Mouse (Mus musculus) cortical plate, adult 2 months (tissue): Measurements from ENCODE around the gene Ruvbl2. TPM values are rescaled to one million over a fixed set of nuclear protein-coding genes. Genes with fewer than 3 reads are reported as not detected.
"Not testable (repeated sequence)": the region's sequence is repeated elsewhere in the genome, so short reads cannot be mapped to it uniquely, and the experiment has no call there.

Source experiments
- H3K27ac ChIP-seq: fragments of 200-500 bp; 2 replicates; pipeline ENCODE4 v1.5.1; 2012; ENCODE audit warnings: low read length, control low read depth, inconsistent platforms; ENCODE audit not compliant: insufficient read depth
- H3K4me1 ChIP-seq: fragments of 200-500 bp; 2 replicates; pipeline ENCODE4 v1.6.1; 2011; ENCODE audit warnings: low read length; ENCODE audit not compliant: control insufficient read depth, insufficient read depth
- H3K4me3 ChIP-seq: fragments of 200-500 bp; 2 replicates; pipeline ENCODE4 v1.5.1; 2011; ENCODE audit warnings: mild to moderate bottlenecking, low read length, control low read depth; ENCODE audit not compliant: insufficient read depth
- CTCF ChIP-seq: fragments of 200-500 bp; IDR thresholded peaks from 2 replicates; pipeline ENCODE4 v1.5.1; 2011; ENCODE audit warnings: mild to moderate bottlenecking, control low read depth, low read length; ENCODE audit not compliant: insufficient read depth; ENCODE audit errors: extremely low read depth
- POLR2A ChIP-seq: fragments of 200-500 bp; IDR thresholded peaks from 2 replicates; pipeline ENCODE4 v1.6.1; 2011; ENCODE audit warnings: mild to moderate bottlenecking, low read length, control low read depth; ENCODE audit not compliant: insufficient read depth; ENCODE audit errors: extremely low read depth
- polyA plus RNA-seq: library from polyadenylated mRNA; depleted of rRNA; stranded (reverse); fragments of >200 nt; gene quantifications from 2 replicates; pipeline ENCODE4 v1.2.3, GENCODE M21; 2012; rRNA removed

Gene Ruvbl2
- 41.7 and 47.4 TPM in 2 replicates for polyA plus RNA-seq

DNA sequence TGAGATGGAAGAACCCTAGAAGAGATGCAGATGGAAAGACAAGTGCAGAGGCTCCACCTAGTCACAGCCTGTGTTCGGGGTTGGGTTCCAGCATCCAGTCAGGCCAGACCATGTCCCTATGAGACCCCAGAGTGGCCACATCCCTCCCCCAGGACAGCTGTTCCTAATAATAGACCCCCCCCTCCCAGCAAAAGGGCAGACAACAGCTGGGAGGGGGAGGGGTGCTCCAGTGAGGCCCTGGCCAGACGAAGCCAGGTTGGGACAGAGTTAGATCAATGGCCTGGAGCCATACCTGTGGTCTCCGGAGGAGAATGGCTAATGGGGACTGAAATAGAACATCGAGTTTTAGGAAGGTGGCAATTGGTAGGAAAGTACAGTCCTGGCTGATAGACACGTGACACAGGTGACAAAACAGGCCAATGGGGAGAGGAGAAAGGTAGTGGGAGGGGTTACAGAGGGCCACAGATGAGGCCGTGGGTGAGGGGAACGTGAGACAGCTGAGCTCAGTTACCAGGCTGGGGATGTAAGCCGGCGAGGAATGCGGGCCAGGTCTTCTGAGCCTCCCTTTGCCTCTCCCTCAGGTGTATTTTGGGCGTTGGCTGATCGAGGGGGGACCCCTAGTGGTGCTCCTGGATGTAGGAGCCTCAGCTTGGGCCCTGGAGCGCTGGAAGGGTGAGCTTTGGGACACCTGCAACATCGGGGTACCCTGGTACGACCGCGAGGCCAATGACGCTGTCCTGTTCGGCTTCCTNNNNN, at the start of gene Ruvbl2:
Gene Ruvbl2 (minus strand): TSS at position 576 of the 756 bp plus-strand sequence.
- Histone ChIP-seq H3K27ac (no peak within 1 kb of the TSS), H3K4me1 (peaks cover 2% of the 10 kb centered on the region), H3K4me3 (peak within 1 kb of the TSS; percentile 10; the same call in 1 of the 2 replicates)
- TF ChIP-seq POLR2A (peak; percentile 35; the same call in 1 of the 2 replicates), CTCF (0 out of 2 replicates have a peak, but pooled peaks have one; percentile 12)

DNA sequence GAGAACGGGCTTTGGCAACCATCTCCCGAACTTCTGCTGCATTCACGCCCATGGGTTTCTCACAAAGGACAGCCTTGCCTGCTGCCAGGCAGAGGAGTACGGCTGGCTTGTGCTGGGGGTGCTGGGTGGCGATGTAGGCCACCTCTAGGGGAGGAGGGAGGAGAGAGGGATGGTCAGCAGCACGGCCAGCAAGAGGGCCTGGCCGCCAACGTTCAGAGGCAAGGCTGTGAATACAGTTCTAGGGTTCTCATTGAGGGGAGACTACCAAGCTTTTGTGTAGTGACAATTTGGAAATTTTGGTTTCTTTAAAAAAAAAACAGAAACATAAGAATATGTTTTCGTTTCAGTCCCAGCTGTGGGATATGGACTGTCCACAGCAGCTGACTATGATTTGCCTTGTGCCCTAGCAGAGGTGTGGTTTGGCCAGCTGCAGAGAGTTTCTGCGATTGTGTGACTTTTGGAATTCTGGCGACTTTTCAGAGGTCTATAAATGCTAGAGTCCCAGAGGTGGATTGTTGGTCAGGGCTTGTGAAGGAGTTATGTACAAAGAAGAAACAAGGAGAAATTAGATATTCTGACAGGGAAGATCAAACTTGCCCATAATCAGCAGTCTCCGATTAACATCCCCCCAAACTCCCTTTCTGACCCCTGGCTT, 49.0 kb upstream of the Ruvbl2 start, which contains the start of gene Gm45808:
Gene Gm45808 (minus strand): TSS at position 51 of the 655 bp plus-strand sequence.
- Histone ChIP-seq H3K4me1 (no peaks in the 10 kb centered on the region; the same call in 1 of the 2 replicates), H3K27ac (no peak within 1 kb of the TSS), H3K4me3 (no peak within 1 kb of the TSS)
- TF ChIP-seq CTCF (no peak), POLR2A (no peak)

DNA sequence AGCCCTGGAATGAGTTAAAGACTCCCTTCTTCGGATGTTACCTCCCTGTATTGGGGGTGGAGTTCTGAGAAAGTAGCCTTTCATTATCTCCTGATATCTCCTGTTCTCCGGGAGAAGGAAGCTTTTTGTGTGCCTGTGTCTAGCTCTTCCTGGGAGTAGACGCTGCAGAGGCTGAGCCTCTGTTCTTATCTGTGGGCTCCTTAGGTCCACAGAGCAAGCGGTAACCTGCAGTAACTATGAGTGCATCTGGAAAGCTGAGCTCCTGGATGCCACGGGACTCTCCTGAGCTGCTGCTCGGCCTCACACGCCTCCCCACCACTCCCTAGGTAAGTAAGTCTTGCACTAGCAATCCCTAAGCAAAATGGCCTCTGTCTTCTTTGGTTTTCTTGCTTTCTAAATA, 48.3 kb upstream of the Ruvbl2 start:
- H3K27ac ChIP-seq: no peak overlapping the region
- no peaks in the 10 kb centered on the region; the same call in 1 of the 2 replicates for H3K4me1 ChIP-seq
- TF ChIP-seq CTCF (no peak), POLR2A (no peak)
- no peak overlapping the region for H3K4me3 ChIP-seq

DNA sequence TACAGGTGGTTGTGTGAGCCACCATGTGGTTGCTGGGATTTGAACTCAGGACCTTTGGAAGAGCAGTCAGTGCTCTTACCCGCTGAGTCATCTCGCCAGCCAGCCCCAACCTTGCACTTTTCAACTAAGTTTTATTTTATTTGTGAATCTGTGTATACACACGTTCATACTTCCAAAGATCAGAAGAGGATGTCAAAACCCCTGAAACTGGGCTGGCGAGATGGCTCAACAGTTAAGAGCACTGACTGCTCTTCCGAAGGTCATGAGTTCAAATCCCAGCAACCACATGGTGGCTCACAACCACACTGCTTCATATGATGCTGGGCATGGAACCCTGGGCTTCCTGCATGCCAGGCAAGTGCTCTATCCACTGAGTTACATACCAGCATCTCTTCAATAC, 47.1 kb upstream of the Ruvbl2 start:
- not testable (repeated sequence) for H3K27ac ChIP-seq, H3K4me3 ChIP-seq, H3K4me1 ChIP-seq

DNA sequence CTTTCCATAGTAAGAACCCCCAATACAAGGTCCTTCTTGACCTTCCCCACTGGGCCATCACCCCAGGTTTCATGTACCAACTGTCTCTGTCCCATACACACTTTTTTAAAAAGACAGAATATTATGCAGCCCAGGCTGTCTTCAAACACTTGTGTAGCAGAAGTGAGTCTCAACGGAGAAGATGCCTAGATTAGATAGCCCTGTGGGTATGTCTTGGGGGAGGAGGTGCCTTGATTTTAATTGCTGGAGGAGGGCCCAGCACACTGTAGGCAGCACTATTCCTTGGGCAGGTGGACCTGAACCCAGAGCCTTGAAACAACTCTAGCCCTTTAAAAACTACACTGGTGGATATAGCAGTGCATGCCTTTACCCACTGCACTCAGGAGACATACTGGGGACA, 44.3 kb upstream of the Ruvbl2 start:
- Histone ChIP-seq H3K27ac (no peak overlapping the region), H3K4me3 (no peak overlapping the region), H3K4me1 (no peaks in the 10 kb centered on the region)
- no peak for TF ChIP-seq CTCF
- TF ChIP-seq POLR2A: no peak

DNA sequence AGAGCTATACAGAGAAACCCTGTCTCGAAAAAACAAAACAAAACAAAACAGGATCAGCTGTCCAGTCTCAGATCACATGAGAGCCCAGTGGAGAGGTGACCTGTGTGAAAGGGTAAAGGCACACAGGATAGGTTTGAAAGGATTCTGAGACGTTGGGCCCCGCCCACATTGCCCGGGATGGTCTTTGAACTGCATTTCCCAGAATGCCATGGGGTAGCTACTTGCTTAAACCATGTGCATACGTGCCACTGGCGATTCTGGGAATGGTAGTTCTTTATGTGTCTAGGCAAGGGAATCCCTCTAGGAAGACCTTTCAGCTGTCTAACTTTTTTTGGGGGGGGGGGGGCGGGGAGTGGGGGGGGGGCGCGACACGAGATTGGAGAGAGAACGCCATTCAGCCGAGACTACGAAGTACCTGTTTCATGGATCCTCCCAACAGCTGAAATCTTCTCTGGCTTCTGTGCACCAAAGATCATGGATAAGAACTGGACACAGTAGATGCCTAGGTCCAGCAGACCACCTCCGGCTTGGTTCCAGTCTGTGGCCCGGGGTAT, 43.6 kb upstream of the Ruvbl2 start, which contains the start of gene Tulp2:
Gene Tulp2 (plus strand): TSS at position 504 of the 554 bp plus-strand sequence.
- no peak within 1 kb of the TSS for H3K27ac ChIP-seq
- no peaks in the 10 kb centered on the region for H3K4me1 ChIP-seq
- no peak within 1 kb of the TSS for H3K4me3 ChIP-seq
- no peak for TF ChIP-seq POLR2A
- TF ChIP-seq CTCF: no peak

DNA sequence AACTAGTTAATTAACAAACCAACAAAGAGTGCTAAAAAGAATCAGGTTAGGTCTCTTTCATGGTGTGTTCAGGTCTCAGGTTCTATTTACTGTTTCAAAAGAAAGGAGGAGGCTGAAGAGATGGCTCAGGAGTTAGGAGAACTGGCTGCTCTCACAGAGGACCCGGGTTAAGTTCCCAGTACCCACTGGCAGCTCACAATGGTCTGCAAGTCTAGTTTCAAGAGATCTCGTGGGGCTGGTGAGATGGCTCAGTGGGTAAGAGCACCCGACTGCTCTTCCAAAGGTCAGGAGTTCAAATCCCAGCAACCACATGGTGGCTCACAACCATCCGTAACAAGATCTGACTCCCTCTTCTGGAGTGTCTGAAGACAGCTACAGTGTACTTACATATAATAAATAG, 42.4 kb upstream of the Ruvbl2 start:
- H3K4me1 ChIP-seq, H3K4me3 ChIP-seq, H3K27ac ChIP-seq: not testable (repeated sequence)

DNA sequence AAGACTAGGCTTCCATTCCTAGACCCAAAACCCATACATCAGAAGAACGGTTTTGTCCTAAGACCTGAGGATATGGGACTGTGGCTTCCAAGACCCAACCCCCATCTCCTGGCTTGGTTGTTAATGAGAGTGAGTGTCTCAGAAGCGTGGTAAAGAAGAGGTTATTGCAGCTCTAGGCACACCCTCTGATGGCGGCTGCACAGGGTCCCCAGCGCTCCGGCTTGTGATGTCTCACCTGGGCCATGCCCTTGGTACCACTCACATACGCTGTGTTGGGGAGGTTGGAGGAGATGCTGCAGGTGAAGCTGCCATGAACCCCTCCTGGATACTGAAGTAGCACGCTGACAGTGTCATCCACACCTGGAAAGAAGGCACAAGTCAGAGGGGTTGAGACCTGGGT, 40.9 kb upstream of the Ruvbl2 start:
- Histone ChIP-seq H3K4me1 (no peaks in the 10 kb centered on the region), H3K27ac (no peak overlapping the region), H3K4me3 (no peak overlapping the region)
- TF ChIP-seq CTCF (no peak), POLR2A (no peak)

DNA sequence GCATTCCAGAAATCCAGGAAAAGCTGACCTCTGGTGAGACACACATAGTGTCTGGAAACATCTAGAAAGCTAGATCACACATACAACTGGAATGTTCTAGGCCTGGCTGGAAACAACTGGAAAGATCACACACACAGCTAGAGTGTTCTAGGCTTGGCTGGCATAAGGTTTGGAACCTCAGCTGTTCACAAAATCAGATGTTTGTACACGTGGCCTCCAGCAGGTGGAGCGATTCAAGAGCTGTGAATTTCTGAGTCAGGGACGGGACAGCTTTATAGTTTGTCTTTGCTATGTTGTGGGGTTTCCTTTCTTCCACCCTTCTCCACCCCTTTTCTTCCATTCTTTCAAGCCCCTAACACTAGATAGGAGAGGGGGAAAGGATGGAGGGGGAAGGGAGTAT, 39.1 kb upstream of the Ruvbl2 start:
- no peak for TF ChIP-seq POLR2A
- TF ChIP-seq CTCF: peak; percentile 62
- no peak overlapping the region for H3K4me3 ChIP-seq

DNA sequence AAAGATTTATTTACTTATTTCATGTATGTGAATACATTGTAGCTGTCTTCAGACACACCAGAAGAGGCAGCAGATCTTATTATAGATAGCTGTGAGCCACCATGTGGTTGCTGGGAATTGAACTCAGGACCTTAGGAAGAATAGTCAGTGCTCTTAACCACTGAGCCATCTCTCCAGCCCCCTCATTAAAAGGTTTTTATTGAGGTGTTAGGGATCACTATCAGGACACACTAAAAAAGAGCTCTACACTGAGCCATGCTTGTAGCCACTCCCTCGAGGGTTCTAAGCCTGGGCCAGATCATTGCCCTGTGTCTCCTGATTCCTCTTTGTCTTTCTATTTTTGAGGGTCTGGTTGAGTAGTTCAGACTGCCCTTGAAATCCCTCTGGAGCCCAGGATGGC, 38.6 kb upstream of the Ruvbl2 start:
- no peak for TF ChIP-seq POLR2A
- TF ChIP-seq CTCF: no peak
- no peak overlapping the region for H3K4me3 ChIP-seq
- no peaks in the 10 kb centered on the region for H3K4me1 ChIP-seq
- no peak overlapping the region for H3K27ac ChIP-seq

More for the DNA sequence above, 39.1 kb upstream of the Ruvbl2 start:
- Histone ChIP-seq H3K4me1 (no peaks in the 10 kb centered on the region), H3K27ac (no peak overlapping the region)
